Mouse (Mus musculus) midbrain, postnatal 0 days (tissue): ENCODE data around the gene 1700088E04Rik. TPM values are rescaled to one million over a fixed set of nuclear protein-coding genes. Genes with fewer than 3 reads are reported as not detected.

Source experiments
- ATAC-seq: fragments of 200-750 bp; cut with Nextera tagmentation; 2 replicates; pipeline ENCODE4 v1.8.0; 2017; ENCODE audit warnings: moderate number of reproducible peaks, mild to moderate bottlenecking, moderate TSS enrichment, moderate library complexity; ENCODE audit not compliant: low FRiP score
- DNase-seq: peaks from one replicate; pipeline ENCODE4 v3.0.0-alpha.2; 2015; ENCODE audit warnings: low spot score
- H3K27ac ChIP-seq: fragments of 300-500 bp; sonication (generic); 2 replicates; pipeline ENCODE4 v1.5.1; 2014; ENCODE audit warnings: low read depth, mild to moderate bottlenecking, low read length, mixed read lengths
- H3K27me3 ChIP-seq: fragments of 300-500 bp; sonication (generic); 2 replicates; pipeline ENCODE4 v1.6.1; 2014; ENCODE audit warnings: low read length, control low read depth, mixed read lengths; ENCODE audit not compliant: insufficient read depth
- H3K36me3 ChIP-seq: fragments of 300-500 bp; sonication (generic); 2 replicates; pipeline ENCODE4 v1.6.1; 2014; ENCODE audit warnings: low read length, control low read depth, mixed read lengths; ENCODE audit not compliant: insufficient read depth
- H3K4me1 ChIP-seq: fragments of 300-500 bp; sonication (generic); 2 replicates; pipeline ENCODE4 v1.6.1; 2014; ENCODE audit warnings: mild to moderate bottlenecking, control low read depth, antibody characterized with exemption, low read length, mixed read lengths; ENCODE audit not compliant: insufficient read depth
- H3K4me2 ChIP-seq: fragments of 300-500 bp; sonication (generic); 2 replicates; pipeline ENCODE4 v1.6.1; 2014; ENCODE audit warnings: low read depth, mild to moderate bottlenecking, low read length, mixed read lengths; ENCODE audit not compliant: poor library complexity, severe bottlenecking
- H3K4me3 ChIP-seq: fragments of 300-500 bp; sonication (generic); 2 replicates; pipeline ENCODE4 v1.5.1; 2014; ENCODE audit warnings: low read depth, mild to moderate bottlenecking, low read length, moderate library complexity
- H3K9ac ChIP-seq: fragments of 300-500 bp; sonication (generic); replicated peaks from 2 replicates; pipeline ENCODE4 v1.6.1; 2014; ENCODE audit warnings: mild to moderate bottlenecking, low read length, moderate library complexity, mixed read lengths; ENCODE audit not compliant: poor library complexity, severe bottlenecking
- H3K9me3 ChIP-seq: fragments of 300-500 bp; sonication (generic); 2 replicates; pipeline ENCODE4 v1.6.1; 2016; ENCODE audit warnings: low read length, control low read depth
- CTCF ChIP-seq: IDR thresholded peaks from 2 replicates; pipeline ENCODE4 v1.5.1; 2016; ENCODE audit warnings: antibody characterized with exemption, mild to moderate bottlenecking
- WGBS: fragments of 180-500 bp; shearing (Covaris S2); extraction: QIAGEN DNeasy Blood & Tissue Kit; methylation state at CpG from one replicate; pipeline ENCODE4 v1.1.7; 2014; 5-methylcytosine and 5-hydroxymethylcytosine counted together
- polyA plus RNA-seq: library from polyadenylated mRNA; unstranded; fragments of >200 nt; fragmentation: Nextera tagmentation; extraction: Ambion mirVana; gene quantifications from 2 replicates; pipeline ENCODE4 v1.2.1, GENCODE M21; 2015
- total RNA-seq: library from RNA; depleted of rRNA; stranded (reverse); fragments of >200 nt; gene quantifications from 2 replicates; pipeline ENCODE4 v1.2.3, GENCODE M21; 2014

1700088E04Rik gene
- total and polyA plus RNA-seq, 2 experiments from 2014 or later: 11.7 to 21.6 TPM

DNA sequence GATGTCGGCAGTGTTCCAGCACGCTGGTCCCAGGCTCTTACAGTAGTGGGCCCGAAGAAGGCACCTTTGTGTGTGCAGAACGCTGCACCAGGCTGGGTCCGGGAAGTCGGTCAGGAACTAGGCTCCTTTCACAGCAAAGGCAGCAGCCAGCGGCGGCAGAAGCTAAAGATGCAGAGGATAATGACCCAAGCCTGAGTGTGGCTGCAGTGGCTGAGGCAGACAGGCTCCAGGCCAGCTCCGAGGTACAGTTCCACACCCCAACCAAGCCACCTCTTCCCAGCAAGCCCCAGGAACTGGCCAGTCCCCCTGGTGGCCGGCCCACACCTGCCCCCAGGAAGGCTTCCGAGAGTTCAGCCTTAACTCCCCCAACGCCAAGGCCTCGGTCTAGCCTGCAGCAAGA lies 18.5 kb downstream of the 1700088E04Rik start:
- Histone ChIP-seq H3K4me1 (no peaks in the 10 kb centered on the region), H3K36me3 (peaks cover 57% of the 10 kb centered on the region), H3K27me3 (no peaks in the 10 kb centered on the region), H3K9me3 (no peaks in the 10 kb centered on the region), H3K9ac (no peak overlapping the region), H3K4me3 (no peak overlapping the region), H3K27ac (no peak overlapping the region), H3K4me2 (no peak overlapping the region)
- no peak for TF ChIP-seq CTCF
- no peak for DNase-seq
- WGBS: 84% methylated on average over 13 of the region's 13 CpGs
- ATAC-seq: no peak

GRCm38 (mm10) chr15:79122119-79122518 lies 18.9 kb downstream of the 1700088E04Rik start:
- TF ChIP-seq CTCF: no peak
- H3K9me3 ChIP-seq: no peaks in the 10 kb centered on the region
- H3K4me2 ChIP-seq: no peak overlapping the region
- no peak overlapping the region for H3K9ac ChIP-seq
- H3K27me3 ChIP-seq: no peaks in the 10 kb centered on the region
- no peak overlapping the region for H3K27ac ChIP-seq
- no peaks in the 10 kb centered on the region for H3K4me1 ChIP-seq
- ATAC-seq (no peak), DNase-seq (no peak)
- peaks cover 53% of the 10 kb centered on the region for H3K36me3 ChIP-seq
- H3K4me3 ChIP-seq: no peak overlapping the region
- WGBS: 70% methylated on average over 4 of the region's 4 CpGs

DNA sequence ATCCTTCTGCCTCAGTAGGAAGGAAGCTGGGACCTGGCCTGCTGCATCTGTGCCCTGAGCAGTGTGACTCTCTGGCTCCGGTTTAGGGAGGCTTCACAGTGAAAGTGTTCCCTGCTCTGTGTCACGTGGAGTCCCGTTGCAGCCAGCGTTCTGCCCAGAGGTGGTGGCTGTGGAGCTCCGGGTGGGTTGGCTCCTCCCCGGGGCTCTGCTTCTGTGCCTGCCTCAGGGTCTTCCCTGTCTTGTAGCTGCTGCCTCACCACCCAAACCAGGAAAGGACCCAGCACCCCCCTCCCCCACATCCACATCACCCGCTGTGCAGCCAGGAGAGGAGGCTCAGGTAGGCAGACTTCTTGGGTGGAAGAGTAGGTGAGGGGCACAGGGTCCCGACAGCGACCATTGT lies 21.6 kb downstream of the 1700088E04Rik start:
- no peak for DNase-seq
- Histone ChIP-seq H3K4me1 (no peaks in the 10 kb centered on the region), H3K4me2 (no peak overlapping the region), H3K27me3 (no peaks in the 10 kb centered on the region), H3K36me3 (peaks cover 52% of the 10 kb centered on the region), H3K27ac (no peak overlapping the region), H3K4me3 (no peak overlapping the region), H3K9me3 (no peaks in the 10 kb centered on the region), H3K9ac (no peak overlapping the region)
- ATAC-seq: no peak
- WGBS: 83% methylated on average over 9 of the region's 9 CpGs
- TF ChIP-seq CTCF: no peak

DNA sequence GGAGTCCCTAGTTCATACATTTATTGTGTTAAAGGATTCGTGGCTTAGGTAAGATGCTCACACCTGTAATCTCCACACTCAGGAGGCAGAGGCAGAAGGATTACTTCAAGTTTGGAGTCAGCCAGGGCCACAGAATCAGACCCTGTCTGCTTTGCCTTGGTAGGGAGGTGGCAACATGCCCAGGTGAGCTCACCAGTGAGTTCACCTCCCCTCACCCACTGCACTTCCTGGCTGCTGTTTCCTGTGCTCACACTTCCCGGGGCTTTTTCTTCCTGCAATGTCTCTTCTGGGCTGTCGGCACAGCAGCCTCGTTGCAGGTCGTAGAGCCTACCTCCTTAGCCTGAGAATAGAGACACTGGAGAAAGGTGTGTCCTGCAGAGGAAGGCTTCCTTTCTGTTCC lies 25.8 kb downstream of the 1700088E04Rik start:
- 70% methylated on average over 5 of the region's 5 CpGs for WGBS
- TF ChIP-seq CTCF: no peak

DNA sequence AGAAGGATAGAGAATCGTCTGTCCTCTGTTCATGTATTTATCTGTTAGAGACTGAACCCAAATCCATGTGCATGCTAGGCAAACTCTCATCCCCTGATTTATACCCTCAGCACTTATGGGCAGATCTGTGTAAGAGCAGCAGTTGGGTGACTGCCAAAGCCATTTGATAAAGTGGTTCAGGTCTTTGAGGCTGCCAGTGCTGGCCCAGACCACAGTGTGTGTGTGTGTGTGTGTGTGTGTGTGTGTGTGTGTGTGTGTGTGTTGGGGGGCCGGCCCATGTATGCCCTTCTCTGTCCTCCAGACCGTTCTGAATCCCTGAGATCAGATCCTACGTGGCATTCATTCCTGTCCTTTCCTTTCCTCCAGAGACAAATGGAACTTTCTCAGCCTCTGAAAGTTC lies 29.3 kb downstream of the 1700088E04Rik start:
- WGBS: 72% methylated on average over 4 of the region's 4 CpGs
- Histone ChIP-seq H3K27me3 (no peaks in the 10 kb centered on the region), H3K36me3 (peaks cover 21% of the 10 kb centered on the region), H3K4me1 (peaks cover 10% of the 10 kb centered on the region; the same call in 1 of the 2 replicates), H3K9me3 (no peaks in the 10 kb centered on the region), H3K27ac (no peak overlapping the region), H3K4me2 (no peak overlapping the region), H3K4me3 (no peak overlapping the region), H3K9ac (no peak overlapping the region)
- DNase-seq (no peak), ATAC-seq (no peak)
- TF ChIP-seq CTCF: no peak

More for the DNA sequence above, 25.8 kb downstream of the 1700088E04Rik start:
- Histone ChIP-seq H3K4me1 (peaks cover 10% of the 10 kb centered on the region; the same call in 1 of the 2 replicates), H3K36me3 (peaks cover 36% of the 10 kb centered on the region), H3K27ac (no peak overlapping the region), H3K9ac (no peak overlapping the region), H3K4me2 (no peak overlapping the region), H3K4me3 (no peak overlapping the region), H3K9me3 (no peaks in the 10 kb centered on the region), H3K27me3 (no peaks in the 10 kb centered on the region)
- DNase-seq (no peak), ATAC-seq (no peak)

GRCm38 (mm10) chr15:79110528-79110927 lies 30.5 kb downstream of the 1700088E04Rik start:
- no peak for TF ChIP-seq CTCF
- 51% methylated on average over 2 of the region's 2 CpGs for WGBS
- Histone ChIP-seq H3K27me3 (0 out of 2 replicates have a peak, but pooled peaks cover 3% of the 10 kb centered on the region), H3K9ac (peak overlapping the region; percentile 93), H3K27ac (no peak overlapping the region), H3K4me2 (peak overlapping the region; percentile 93), H3K4me3 (peak overlapping the region; percentile 87), H3K36me3 (peaks cover 16% of the 10 kb centered on the region), H3K4me1 (peaks cover 10% of the 10 kb centered on the region; the same call in 1 of the 2 replicates), H3K9me3 (no peaks in the 10 kb centered on the region)
- no peak for DNase-seq
- ATAC-seq: no peak
